Mouse (Mus musculus) small intestine, adult 2 months (tissue): ENCODE data around the gene Clvs2.

Experiments
- CTCF ChIP-seq: fragments of 200-500 bp; IDR thresholded peaks from 2 replicates; pipeline ENCODE4 v1.5.1; 2012; ENCODE audit warnings: low read depth, mild to moderate bottlenecking, control low read depth, inconsistent platforms, low read length, moderate library complexity, mixed read lengths; ENCODE audit not compliant: insufficient replicate concordance, insufficient read length; ENCODE audit errors: extremely low read depth
- POLR2A ChIP-seq: fragments of 200-500 bp; IDR thresholded peaks from 2 replicates; pipeline ENCODE4 v1.6.1; 2012; ENCODE audit warnings: low read depth, mild to moderate bottlenecking, control low read depth, inconsistent platforms, low read length, moderate library complexity

DNA sequence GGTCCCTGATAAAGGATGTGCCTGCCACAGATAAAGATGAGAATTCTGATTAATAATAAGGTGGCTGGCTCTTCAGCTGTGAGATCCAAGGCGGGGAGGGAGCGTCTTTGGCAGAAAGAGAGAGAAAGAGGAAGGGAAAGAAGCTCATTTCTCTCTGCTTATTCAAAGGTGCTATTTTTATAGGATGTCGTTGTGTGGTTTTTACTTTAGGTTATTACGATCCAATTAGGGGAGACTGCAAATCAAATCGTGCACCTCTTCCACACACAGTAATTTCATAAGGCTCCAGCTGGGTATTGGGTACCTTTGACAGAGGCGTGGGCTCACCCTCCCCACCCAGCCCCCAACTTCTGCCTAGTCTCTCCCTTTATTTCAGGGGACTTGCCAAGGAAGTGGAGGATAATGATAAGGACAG is 985 bp downstream of the Clvs2 start:
- no peak for TF ChIP-seq CTCF
- no peak for TF ChIP-seq POLR2A
